Mouse (Mus musculus) small intestine, adult 10 weeks (tissue): ENCODE results near the gene Srgn. TPM values are rescaled to one million over a fixed set of nuclear protein-coding genes. Genes with fewer than 3 reads are reported as not detected.

Source experiments
- polyA plus RNA-seq: library from polyadenylated mRNA; stranded (reverse); fragments of 350-450 nt; fragmentation: Illumina TruSeq; extraction: RNeasy Lipid Tissue Mini Kit (QIAGEN cat#74804); gene quantifications from one replicate; pipeline ENCODE4 v1.2.3, GENCODE M21; 2014; ENCODE audit warnings: low replicate concordance

The Srgn gene
- 194 TPM for polyA plus RNA-seq

DNA sequence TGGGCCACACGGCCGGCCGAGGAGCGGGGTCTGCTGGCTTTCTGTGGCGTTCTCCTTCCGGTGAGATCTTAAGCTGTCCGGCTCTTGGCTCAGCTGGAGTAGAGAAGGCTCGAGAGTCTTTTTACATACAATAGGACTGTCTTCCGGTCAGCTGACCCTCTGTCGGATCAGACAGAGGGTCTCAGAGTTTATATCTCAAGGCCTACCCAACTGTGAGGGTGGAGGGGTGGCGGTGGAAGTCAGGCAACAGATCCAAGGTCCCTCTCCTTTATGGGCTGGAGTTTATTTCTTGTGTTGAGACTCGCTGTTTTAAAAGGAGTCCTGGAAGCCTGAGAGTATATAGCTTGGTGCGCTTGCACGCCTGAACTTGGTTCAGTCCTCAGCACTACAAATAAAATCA, at the start of gene Srgn:
Gene Srgn, minus strand, starts transcription at position 101 of the 400 bp plus-strand sequence.

DNA sequence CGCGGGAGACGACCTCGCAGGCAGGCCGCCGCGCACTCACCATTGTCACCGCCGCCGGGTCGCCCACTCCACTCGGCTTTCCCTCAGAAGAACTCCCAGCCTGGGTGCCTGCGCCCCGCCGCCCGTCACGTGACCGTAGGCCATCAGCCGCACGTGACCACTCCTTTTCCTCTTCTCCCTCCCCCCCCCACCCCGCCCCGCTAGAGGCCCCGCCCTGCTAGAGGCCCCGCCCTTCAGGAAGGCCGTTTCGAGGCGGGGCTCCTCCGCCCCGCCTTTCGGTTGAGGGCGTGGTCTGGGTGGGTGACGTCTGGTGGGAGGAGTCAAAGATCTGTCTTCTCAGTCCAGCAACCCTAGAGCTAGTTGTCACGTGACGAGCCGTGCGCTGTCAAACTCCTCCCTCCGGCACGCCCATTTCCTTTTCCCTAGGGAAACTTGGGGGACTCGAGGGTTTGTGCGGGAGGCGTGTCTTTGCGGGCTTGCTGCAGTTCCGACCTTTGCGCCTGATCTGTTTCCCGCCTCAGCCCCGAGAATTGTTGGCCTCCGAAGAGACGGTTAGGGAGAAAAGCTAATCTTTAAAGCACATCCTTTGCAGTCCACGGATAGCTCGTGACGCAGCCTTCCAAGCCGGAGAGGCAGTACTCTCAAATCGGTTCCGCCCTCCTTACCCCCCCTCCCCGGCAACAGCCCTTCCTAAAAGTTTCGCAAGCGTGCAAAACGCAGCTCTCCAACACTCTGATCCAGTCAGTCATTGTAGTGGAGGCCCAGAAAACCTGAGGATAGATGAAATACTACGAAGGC, 40.4 kb downstream of the Srgn start, which contains the start of gene Vps26a:
Gene Vps26a, minus strand, starts transcription at position 188 of the 798 bp plus-strand sequence.

DNA sequence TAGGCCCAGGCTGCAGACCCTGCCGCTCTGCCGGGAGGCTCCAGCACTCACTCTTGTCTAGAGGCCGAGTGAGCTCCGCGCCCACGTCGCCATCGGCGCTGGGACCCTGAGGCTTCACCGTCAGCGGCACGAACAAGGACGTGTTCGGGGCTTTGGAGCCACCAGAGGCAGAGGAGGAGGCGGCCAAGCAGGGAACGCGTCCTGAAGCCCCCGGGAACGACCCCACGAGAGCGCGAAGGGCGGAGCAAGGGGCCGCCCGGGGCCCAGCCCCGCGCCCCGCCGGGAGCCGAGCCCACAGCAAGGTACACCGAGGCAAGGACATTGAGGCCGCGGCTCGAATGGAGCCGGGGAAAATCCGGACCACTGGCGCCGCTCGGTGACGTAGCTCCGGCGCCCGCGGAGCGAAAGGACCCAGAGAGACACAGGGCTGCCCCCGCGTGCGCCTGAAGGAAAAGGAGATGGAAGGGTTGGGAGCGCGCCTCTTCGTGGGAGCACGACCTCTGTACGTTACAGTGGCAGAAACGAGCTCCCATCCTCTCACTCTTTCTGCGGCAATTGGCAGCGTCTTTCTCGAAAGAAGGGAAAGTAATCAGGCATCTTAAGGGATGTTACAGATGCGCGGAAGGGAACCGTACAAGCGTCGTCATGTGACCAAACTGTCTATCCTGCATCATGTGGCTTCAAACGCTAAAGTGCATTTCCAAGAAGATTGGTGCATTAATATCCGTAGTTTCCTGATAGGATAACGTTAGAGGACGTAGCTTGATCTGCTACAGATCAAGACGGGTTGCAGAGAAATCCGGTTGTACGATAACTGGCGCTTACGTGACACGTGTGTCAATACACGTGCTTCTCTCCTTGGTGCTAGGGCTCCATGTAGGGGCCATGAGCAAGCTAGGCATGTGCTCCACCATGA, 77.6 kb downstream of the Srgn start, which contains the start of the genes 4930507D05Rik and Supv3l1:
Gene 4930507D05Rik, plus strand, starts transcription at position 126 of the 916 bp plus-strand sequence.
Gene Supv3l1, minus strand, starts transcription at position 375 of the 916 bp plus-strand sequence.

Other genes with a start within 250 kb of the Srgn start
- gene Hk1, start 147.5 kb downstream of the Srgn start, polyA plus RNA-seq: 0.71 TPM
- 8.1 TPM for gene Hkdc1, start 105.0 kb downstream of the Srgn start, polyA plus RNA-seq
- gene 4930507D05Rik, start 78.0 kb downstream of the Srgn start, polyA plus RNA-seq: not detected
- gene Supv3l1, start 77.7 kb downstream of the Srgn start, polyA plus RNA-seq: 15.0 TPM
- 176 TPM for gene Vps26a, start 40.6 kb downstream of the Srgn start, polyA plus RNA-seq
- gene Kif1bp, start 51.0 kb upstream of the Srgn start, polyA plus RNA-seq: 14.0 TPM
- gene Ddx21, start 74.8 kb upstream of the Srgn start, polyA plus RNA-seq: 39.3 TPM
- gene Ddx50, start 123.8 kb upstream of the Srgn start, polyA plus RNA-seq: 182 TPM
- 0.89 TPM for gene Stox1, start 198.7 kb upstream of the Srgn start, polyA plus RNA-seq